Mouse (Mus musculus) 3134 (cell line): ENCODE measurements around the gene Card14.
"Not testable (repeated sequence)": the region's sequence is repeated elsewhere in the genome, so short reads cannot be mapped to it uniquely, and the experiment has no call there.

Experiments
- DNase-seq: peaks from one replicate; pipeline ENCODE4 v3.0.0-alpha.2; 2011; ENCODE audit warnings: low spot score; ENCODE audit not compliant: insufficient read length; ENCODE audit errors: extremely low read depth

Gene Card14

DNA sequence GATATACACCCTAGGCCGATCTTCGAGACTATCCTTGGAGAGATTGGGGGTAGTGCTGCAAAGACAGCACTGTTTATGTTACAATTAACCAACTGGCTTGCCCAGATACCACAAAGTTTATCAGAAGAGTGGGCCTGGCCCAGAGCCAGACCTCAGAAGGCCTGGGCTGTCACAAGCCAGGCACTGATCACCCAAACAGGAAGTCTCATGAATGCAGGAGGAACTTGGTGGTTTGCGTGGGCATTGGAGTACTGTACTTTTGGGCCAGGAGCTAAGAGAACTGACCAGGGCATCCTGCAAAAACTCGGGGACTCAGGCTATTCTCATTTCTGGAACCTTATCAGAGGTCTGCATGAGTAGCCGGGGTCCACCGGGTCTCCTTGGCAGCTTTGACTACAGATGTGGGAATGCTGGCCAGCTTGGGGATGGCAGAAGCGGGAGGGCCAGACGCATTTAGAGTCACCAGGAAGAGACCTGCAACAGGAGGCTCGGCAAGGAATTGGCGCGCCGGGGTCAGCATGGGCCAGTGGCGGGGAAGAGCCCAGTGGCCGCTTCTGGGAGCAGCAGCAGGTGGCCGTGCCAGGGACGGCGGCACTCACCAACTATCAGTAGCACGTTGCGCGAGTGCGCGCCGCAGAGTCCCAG, 47.4 kb downstream of the Card14 start:
- no peak for DNase-seq

DNA sequence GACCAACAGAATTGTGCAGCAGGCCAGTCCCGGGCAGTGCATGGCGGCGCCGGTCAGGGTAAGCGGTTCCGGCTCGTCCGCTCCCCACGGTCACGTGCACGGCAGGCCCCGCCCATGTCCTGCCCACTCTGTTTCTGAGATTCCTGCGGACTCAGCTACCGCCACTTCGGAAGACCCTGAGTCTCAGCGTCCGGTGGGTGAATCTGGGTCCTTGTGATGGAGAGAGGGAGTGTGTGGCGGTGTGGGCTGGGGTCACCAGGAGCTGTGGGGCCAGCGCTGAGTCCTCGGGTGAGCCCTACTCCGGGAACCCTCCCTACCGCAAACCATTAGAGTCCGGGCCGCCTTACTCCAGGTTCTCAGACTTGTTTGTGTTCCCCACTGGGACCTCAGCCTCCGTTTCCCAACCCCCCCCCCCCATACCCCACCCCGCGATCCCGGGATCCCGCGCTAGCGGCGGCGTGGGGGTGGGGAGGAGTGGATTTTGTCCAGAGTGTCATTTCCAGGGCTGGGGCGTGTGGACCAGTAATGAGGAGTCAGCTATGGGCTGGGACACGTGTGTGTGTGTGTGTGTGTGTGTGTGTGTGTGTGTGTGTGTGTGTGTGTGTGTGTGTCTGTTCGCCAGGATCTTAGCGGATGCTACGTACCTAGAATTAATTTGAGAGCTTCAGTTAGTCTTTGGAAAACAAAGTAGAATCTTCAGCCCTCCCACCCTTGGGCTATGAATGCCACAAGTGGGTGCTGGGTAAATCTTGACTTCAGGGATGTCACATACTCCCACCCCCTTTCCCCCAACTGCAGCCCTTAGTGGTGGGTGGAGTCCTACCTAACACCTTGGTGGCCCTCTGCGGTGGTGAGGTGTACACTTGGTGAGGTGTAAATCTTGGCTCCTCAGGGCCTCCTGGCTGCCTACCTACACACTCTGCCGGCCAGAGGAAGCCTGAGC, 48.1 kb downstream of the Card14 start, which contains the start of the genes Sgsh and Slc26a11:
Sgsh (minus strand) TSS at position 94 of the 943 bp plus-strand sequence.
Slc26a11 (plus strand) TSS at position 115 of the 943 bp plus-strand sequence.
- peak; percentile 91 for DNase-seq

DNA sequence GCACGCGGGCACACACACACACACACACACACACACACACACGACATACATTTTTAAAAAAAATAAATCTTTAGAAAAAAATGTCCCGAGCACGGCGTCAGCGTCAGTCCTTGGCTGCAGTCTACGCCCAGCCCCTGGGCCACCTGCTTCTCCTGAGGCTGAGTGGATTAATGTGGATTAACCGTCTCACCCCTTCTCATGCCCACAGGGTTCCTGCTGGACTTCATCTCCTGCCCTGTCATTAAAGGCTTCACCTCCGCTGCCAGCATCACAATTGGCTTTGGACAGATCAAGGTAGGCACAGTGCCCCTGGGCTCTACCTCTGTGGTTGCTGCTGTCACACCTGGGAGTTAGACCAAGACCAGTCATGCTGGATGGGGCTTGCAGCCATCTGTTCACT, 51.5 kb downstream of the Card14 start:
- no peak for DNase-seq

DNA sequence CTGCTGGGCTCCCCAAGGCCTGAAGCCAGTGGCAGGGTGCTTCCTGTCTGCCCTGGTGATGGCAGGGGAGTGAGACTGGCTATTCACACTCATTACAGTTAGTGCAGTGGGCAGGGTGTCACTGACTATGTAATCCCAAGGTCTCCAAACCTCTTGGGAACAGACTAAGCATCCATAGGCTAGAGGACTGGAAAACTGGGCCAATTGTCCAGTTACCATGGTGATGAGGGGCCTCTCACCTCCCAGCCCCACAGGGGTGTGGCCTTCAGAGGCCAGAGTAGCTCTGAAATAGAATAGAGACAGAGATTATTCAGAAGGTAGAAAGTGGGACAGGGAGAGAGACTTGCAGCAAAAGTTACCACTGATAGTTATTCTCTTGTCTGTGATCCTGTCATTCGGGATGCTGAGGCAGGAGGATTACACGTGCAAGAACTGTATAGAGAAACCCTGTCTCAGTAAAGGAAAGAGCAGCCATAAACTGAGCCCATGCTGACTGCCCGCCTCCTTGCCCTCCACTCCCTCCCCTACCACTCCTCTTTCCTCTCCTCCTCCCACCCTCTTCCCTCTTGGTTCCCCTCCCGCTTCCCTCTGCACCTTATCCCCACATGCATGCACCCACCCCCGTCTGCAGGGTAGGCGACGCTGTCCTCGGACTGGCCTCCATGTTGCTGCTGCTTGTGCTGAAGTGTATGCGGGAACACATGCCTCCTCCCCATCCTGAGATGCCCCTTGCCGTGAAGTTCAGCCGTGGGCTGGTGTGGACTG, 55.4 kb downstream of the Card14 start:
- DNase-seq: no peak

DNA sequence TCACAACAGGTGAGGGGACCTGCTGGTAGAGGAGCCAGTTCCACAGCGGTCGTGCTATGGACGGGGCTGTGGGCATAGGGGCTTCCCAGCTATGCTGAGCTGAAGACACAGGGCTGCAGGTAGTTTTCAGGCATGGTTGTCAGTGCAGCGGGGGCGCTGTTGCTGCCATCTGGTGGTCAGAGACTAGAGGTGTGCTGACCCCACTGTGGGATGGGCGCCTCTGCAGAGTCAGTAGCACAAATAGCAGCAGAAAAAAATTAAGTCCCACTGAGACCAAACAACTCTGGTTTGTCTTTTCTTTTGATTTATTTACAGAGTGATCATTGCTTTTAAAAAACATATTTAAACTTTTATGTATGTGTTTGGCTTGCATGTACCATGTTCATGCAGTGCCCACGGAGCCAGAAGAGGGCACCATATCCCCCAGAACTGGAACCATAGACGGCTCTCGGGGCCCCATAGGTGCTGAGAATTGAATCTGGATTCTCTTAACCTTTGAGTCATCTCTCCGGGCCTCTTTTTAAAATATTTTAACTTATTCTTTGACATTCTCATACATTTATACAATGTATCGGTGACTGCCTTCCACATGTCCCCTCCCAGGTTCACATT, 56.1 kb downstream of the Card14 start:
- DNase-seq: peak; percentile 55

DNA sequence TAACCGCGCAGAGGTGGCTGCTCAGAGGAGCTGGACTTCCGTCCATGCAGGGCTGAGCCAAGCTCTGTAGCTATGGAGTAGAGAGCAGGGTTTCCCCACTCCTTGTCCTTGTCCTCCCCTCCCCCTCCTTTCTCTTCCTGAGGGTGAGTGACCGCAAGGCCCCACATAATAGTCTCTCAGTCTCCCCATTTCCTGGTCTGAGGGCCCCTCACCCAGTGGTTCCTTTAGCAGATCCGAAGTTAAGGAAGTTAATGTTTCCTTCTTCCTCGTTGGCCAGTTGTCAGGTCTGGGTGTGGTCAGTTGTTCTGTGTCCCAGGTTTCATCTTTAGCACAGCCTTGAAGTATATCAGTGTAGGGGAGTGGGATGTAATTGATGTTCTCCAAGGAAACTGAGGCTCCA, 67.9 kb downstream of the Card14 start:
- DNase-seq: no peak

DNA sequence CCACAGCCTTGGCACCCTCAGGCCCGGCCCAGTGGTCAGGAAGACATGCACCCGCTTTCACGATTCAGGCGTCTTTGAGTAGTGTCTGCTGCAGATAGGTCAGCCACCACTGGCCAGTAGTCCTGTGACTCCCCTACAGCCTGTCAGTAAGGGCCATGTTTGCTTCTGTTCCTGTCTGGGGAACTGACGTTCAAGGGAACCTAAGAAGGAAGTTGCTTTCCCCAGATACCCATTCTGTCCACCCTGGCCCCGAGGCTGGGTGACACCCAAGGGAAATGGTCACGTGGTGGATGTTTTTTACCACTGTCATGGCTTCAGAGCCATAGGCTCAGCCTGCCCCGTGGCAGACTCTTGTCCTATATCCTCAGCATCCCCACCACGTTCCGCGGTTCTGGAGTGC, 69.8 kb downstream of the Card14 start:
- no peak for DNase-seq

DNA sequence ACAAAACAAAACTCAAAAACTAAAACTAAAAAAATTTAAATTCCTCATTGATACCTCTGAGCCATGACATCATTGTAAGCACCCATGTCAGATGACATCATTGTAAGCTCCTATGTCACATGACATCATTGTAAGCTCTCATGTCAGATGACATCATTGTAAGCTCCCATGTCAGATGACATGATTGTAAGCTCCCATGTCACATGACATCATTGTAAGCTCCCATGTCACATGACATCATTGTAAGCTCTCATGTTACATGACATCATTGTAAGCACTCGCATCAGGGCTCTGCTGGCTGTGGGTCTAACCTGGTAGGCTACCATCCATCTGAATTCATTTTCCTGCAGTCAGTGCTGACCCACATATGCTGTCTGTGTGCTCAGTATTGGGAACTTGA, 71.0 kb downstream of the Card14 start:
- no peak for DNase-seq

DNA sequence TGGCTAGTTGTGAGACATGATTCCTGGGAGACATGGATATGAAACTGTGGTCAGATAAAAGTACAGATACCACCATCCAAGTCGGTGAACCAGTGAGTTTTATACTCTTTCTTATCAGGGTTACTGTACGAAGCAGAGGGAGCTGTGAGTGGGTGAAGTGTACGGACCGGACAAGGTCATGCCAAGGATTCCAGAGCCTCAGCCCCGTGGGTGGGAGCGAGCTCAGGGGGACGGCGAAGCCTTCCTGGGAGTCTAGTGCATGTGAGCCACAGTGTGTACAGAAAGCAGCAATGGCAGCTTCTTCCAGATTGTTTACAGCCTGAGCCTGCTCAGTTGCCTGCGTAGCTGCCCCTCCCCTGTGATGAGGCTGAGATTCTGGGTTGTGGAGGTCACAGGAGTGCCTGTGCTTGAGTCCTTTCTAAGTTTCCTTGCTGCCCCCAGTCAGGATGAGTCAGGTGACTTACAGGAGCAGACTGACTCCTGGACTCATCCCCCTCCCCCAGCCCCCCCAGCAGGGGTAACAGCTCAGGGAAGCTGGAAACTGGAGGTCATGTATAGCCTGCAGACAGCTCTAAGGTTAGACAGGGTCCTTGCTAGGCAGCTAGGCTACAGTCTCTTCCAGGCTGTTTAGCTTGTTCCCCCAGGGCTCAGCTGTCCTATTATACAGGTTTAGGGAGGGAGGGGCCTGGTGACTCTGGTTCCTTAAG, 74.2 kb downstream of the Card14 start:
- DNase-seq: no peak

DNA sequence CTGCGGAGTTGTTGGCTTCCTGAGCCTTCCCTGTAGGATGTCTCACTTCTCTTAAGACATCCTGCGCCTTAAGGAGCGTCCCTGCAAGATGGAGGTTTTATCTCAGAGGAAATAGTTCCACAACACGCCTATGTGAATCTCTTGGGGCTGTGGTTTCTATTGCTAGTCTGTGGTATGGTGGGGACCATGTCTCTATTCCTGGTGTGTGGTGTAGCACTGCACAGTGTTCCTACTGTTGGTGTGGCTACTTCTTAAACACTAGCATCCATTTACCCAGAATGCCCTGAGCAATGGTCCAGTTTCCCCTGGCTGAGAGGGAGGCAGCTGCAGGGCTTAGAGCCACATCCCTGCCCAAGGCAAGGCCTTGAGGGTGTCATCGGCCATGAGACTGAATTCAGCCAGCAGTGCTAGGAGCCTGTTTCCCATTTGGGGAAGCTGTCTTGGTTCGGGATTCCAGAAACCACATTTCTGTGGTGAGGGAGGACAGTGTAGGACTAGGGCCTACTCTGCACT, 74.8 kb downstream of the Card14 start:
- DNase-seq: no peak

DNA sequence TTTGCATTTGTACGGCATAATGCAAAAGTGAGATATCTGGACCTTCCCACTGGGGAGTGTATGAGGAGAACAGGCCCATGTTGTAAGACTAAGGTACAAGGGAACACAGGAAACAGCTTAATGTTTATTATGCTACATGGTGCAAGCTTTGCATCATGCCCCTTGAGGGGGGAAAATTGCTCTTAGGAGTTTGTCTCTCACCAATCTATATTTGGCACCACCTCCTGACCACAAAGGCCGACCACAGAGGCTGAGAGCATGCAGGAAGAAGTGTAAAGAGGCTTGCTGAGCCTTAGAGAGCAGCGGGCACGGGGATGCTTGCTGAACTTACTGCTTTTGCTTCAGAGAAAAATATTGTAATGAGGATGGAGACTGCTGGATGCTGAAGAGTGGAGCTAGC, 77.3 kb downstream of the Card14 start:
- DNase-seq: no peak

DNA sequence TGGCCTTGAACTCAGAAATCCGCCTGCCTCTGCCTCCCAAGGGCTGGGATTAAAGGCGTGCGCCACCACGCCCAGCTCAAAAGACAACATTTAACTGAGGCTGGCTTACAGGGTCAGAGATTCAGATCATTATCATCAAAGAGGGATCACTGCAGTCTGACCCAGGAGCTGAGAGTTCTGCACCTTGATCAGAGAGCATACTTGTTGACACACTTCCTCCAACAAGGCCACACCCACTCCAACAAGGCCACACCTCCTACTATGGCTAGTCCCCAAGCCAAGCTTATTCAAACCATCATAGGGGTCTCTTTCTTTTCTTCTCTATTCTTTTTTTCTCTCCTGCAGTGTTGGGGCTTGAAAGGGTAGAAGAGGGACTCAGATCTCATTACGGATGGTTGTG, 78.7 kb downstream of the Card14 start:
- DNase-seq: no peak

DNA sequence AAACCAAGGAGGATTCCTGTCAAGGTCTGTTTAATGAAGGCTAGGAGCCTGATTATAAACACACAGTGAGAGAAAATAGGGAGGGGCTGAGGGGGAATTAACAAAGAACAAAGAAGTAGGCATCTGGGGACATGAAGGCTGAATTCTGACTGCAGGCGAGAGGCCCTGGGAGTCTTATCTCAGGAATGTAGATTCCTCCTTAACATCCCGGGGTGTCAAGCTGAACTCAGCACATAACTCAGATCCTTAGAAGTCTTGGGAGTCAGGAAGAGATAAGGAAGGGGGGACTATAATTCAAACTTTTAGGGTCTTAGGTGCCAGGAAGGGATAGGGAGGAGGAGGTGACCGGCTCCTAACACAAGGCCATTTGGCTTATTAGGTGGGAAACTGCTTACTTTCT, 79.7 kb downstream of the Card14 start:
- not testable (repeated sequence) for DNase-seq

DNA sequence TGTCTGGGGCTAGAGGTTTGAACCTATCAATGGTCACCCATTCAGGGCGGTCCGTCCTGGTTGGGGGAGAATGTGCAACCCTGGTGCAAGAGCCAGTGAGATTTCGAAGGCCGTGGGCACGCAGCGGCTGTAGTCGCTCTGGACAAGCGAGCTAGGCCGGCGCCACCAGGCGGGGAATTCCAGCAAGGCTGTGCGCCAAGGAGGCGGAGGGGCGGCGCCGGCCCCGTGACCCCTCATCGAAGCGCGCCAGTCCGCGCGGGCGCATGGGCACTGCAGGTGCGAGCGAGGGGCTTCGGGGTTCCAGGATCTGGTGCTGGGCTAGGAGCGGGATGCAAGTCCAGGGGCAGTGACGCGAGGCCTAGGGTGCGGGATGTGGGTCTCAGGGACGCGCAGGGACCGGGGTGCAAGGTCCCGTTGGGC, 82.3 kb downstream of the Card14 start:
- DNase-seq: peak; percentile 94

DNA sequence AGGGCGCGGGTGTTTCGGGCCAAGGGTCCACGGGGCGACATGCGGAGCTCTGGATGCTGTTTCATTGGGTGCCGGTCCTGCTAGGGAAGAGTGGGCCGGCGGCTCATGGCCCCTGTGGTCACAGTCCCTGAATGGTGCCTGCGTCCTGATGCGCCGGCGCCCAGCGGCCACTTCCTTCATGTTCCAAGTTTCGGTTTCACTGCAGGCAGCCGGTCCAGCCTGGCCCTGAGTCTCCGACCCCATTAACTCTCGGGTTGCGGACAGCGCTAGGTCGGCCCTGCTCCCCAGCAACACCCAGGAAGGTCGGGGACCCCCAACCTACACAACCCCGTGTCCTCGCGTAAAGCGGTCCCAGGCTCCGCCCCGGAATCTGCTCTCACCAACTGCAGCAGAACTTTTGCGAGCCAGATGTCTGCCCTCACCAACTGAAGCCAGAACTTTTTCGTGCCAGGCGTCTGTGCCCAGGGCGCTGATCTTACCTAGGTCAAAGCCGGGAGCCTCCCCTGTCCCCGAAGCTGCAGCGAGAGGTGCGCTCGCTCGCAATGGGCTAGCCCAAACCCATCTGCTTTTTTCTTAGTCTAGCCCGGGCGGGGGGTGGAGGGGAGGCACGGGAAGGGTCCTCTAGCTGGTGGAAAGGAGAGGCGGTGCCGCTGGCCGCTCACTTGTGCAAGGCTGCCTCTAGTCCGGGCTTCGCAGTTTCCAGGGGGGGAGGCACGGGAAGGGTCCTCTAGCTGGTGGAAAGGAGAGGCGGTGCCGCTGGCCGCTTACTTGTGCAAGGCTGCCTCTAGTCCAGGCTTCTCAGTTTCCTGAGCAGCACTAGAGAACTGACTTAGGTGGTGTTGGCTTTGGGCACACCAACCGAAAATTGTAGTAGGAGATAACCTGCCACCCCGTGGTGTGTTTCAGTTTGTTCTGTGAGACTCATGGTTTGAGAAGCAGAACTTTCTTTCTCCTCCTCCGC, 83.0 kb downstream of the Card14 start:
- peak; percentile 88 for DNase-seq

DNA sequence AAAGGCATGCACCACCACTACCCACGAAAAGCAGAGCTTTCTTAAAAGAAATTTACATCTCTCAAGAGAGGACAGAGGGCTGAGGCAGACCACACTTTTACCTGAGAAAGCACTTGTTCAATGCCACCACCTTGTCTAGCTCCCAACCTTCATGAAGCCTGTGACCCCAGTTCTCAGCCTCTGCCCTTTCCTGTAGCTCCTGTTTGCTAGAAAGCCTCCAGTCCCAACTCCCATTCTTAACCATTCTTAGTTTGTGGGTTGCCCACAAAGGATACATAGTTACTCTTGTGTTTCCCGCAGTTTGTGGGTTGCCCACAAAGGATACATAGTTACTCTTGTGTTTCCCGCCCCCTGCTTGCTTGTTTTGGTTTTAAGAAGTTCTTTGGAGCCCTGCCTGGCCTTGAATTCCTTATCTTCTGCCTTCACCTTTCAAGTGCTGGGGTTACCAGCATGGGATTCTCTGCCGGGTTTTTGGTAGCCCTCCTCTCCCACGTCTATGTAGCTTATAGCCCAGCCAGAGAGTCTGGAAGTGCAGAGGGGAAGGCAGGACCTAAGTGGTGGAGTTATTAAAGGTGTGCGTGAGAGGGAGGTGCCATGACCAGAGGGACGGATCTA, 83.9 kb downstream of the Card14 start:
- no peak for DNase-seq

DNA sequence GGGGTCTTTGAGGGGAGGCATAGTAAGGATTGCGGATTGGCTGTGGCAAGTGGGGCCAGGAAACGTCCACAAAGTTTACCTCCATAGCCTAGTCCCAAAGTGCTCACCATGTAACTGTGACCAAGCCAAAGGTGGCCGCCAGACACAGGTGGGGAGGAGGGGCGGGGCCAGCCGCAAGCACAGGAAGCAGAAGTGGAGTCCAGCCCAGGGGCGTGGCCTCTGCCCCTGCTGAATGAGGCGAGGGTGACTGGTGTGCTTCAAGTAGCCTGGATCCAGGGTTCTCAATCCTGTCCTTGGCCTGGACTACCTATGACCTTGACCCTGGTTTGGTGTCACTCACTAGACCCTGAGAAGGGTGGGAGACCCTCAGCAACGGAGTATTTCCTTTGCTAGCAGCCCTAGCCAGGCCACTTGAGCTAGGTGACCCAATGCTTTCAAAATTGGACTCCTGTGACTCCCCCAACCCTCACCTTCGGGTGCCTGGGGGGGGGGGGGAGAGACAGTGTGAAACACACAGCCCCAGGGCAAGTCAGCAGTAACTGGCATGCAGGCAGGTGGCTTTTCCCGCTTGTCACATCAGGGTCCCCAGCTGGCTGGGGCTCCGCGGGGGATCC, 84.5 kb downstream of the Card14 start:
- DNase-seq: peak; percentile 69
